Mouse (Mus musculus): ENCODE measurements around the gene Ctsw. TPM values are rescaled to one million over a fixed set of nuclear protein-coding genes. Genes with fewer than 3 reads are reported as not detected.
"Not testable (repeated sequence)": the region's sequence is repeated elsewhere in the genome, so short reads cannot be mapped to it uniquely, and the experiment has no call there.

The Ctsw gene
- polyA plus RNA-seq, 1 experiment from 2014 or later: 3.9 TPM

- H3K4me3 ChIP-seq: no peak overlapping the region
- H3K27me3 ChIP-seq: no peaks in the 10 kb centered on the region
- no peaks in the 10 kb centered on the region for H3K9me3 ChIP-seq
- H3K4me1 ChIP-seq: peaks cover 18% of the 10 kb centered on the region
- no peak overlapping the region for H3K27ac ChIP-seq (replicated peaks)
- H3K36me3 ChIP-seq: peaks cover 58% of the 10 kb centered on the region
- no peak overlapping the region for H3K4me2 ChIP-seq (replicated peaks)
- ATAC-seq (ENCODE audit: low FRiP score, low read depth): no peak
- H3K9ac ChIP-seq (replicated peaks): no peak overlapping the region
- 81% methylated on average over 12 of the region's 12 CpGs for WGBS
Measured at GRCm38 (mm10) chr19:5495353-5496051, 27.2 kb upstream of the Ctsw start.

- no peak overlapping the region for H3K4me3 ChIP-seq
- no peak for ATAC-seq (ENCODE audit: low FRiP score, low read depth)
- 84% methylated on average over 3 of the region's 3 CpGs for WGBS
Measured at GRCm38 (mm10) chr19:5494314-5494713, 26.0 kb upstream of the Ctsw start.

GRCm38 (mm10) chr19:5493301-5493721 is 25.0 kb upstream of the Ctsw start:
- Histone ChIP-seq H3K4me1 (peaks cover 21% of the 10 kb centered on the region), H3K36me3 (peaks cover 58% of the 10 kb centered on the region)
- not testable (repeated sequence) for H3K27me3 ChIP-seq; H3K4me2 ChIP-seq (replicated peaks); H3K4me3 ChIP-seq; H3K27ac ChIP-seq (replicated peaks); H3K9ac ChIP-seq (replicated peaks); ATAC-seq (ENCODE audit: low FRiP score, low read depth); H3K9me3 ChIP-seq
- 67% methylated on average over 9 of the region's 9 CpGs for WGBS

More at GRCm38 (mm10) chr19:5494314-5494713, 26.0 kb upstream of the Ctsw start:
- H3K36me3 ChIP-seq: peaks cover 58% of the 10 kb centered on the region
- no peak overlapping the region for H3K9ac ChIP-seq (replicated peaks)
- H3K27ac ChIP-seq (replicated peaks): no peak overlapping the region
- no peaks in the 10 kb centered on the region for H3K9me3 ChIP-seq
- peaks cover 18% of the 10 kb centered on the region for H3K4me1 ChIP-seq
- no peak overlapping the region for H3K4me2 ChIP-seq (replicated peaks)
- no peaks in the 10 kb centered on the region for H3K27me3 ChIP-seq

- no peaks in the 10 kb centered on the region for H3K27me3 ChIP-seq
- H3K9me3 ChIP-seq: no peaks in the 10 kb centered on the region
- peaks cover 53% of the 10 kb centered on the region for H3K36me3 ChIP-seq
- H3K9ac ChIP-seq (replicated peaks): no peak overlapping the region
- peak overlapping the region; percentile 70 for H3K4me2 ChIP-seq (replicated peaks)
- ATAC-seq (ENCODE audit: low FRiP score, low read depth): no peak
- 85% methylated on average over 4 of the region's 4 CpGs for WGBS
- no peak overlapping the region for H3K27ac ChIP-seq (replicated peaks)
- 0 out of 2 replicates have a peak overlapping the region, but pooled peaks have one; percentile 3 for H3K4me3 ChIP-seq
- H3K4me1 ChIP-seq: peaks cover 22% of the 10 kb centered on the region
Measured at GRCm38 (mm10) chr19:5492641-5493040, 24.3 kb upstream of the Ctsw start.

- H3K4me2 ChIP-seq (replicated peaks): peak overlapping the region; percentile 70
- no peaks in the 10 kb centered on the region for H3K9me3 ChIP-seq
- H3K27me3 ChIP-seq: no peaks in the 10 kb centered on the region
- H3K4me3 ChIP-seq: peak overlapping the region; percentile 90
- ATAC-seq (ENCODE audit: low FRiP score, low read depth): peak; percentile 24
- peaks cover 42% of the 10 kb centered on the region for H3K36me3 ChIP-seq
- peaks cover 31% of the 10 kb centered on the region for H3K4me1 ChIP-seq
- peak overlapping the region; percentile 99 for H3K27ac ChIP-seq (replicated peaks)
- under 1% methylated on average over 54 of the region's 59 CpGs for WGBS
- peak overlapping the region; percentile 98 for H3K9ac ChIP-seq (replicated peaks)
Measured at GRCm38 (mm10) chr19:5490898-5491708, 22.8 kb upstream of the Ctsw start.

- peaks cover 31% of the 10 kb centered on the region for H3K4me1 ChIP-seq
- under 1% methylated on average over 62 of the region's 62 CpGs for WGBS
- ATAC-seq (ENCODE audit: low FRiP score, low read depth): peak; percentile 61
Measured at GRCm38 (mm10) chr19:5490313-5490897, 22.1 kb upstream of the Ctsw start, which contains the start of gene Cfl1. Cfl1 (plus strand) TSS chr19:5490455.

GRCm38 (mm10) chr19:5489721-5490120 is 21.4 kb upstream of the Ctsw start:
- H3K9ac ChIP-seq (replicated peaks); ATAC-seq (ENCODE audit: low FRiP score, low read depth); H3K27me3 ChIP-seq; H3K9me3 ChIP-seq: not testable (repeated sequence)
- peak overlapping the region; percentile 99 for H3K27ac ChIP-seq (replicated peaks)
- H3K36me3 ChIP-seq: peaks cover 44% of the 10 kb centered on the region
- WGBS: 54% methylated on average over 10 of the region's 10 CpGs
- peaks cover 31% of the 10 kb centered on the region for H3K4me1 ChIP-seq
- peak overlapping the region; percentile 70 for H3K4me2 ChIP-seq (replicated peaks)
- peak overlapping the region; percentile 90 for H3K4me3 ChIP-seq

More at GRCm38 (mm10) chr19:5490313-5490897, 22.1 kb upstream of the Ctsw start, which contains the start of gene Cfl1:
- peak within 1 kb of the TSS; percentile 70 for H3K4me2 ChIP-seq (replicated peaks)
- H3K9ac ChIP-seq (replicated peaks): peak within 1 kb of the TSS; percentile 98
- peak within 1 kb of the TSS; percentile 99 for H3K27ac ChIP-seq (replicated peaks)
- peak within 1 kb of the TSS; percentile 90 for H3K4me3 ChIP-seq
- no peaks in the 10 kb centered on the region for H3K9me3 ChIP-seq
- no peaks in the 10 kb centered on the region for H3K27me3 ChIP-seq
- H3K36me3 ChIP-seq: peaks cover 42% of the 10 kb centered on the region

GRCm38 (mm10) chr19:5488878-5489571 is 20.7 kb upstream of the Ctsw start:
- H3K4me2 ChIP-seq (replicated peaks): peak overlapping the region; percentile 67
- WGBS: 0% methylated on average over 26 of the region's 26 CpGs
- H3K9me3 ChIP-seq: no peaks in the 10 kb centered on the region
- peaks cover 31% of the 10 kb centered on the region for H3K4me1 ChIP-seq
- peaks cover 44% of the 10 kb centered on the region for H3K36me3 ChIP-seq
- no peaks in the 10 kb centered on the region for H3K27me3 ChIP-seq
- peak overlapping the region; percentile 53 for H3K4me3 ChIP-seq
- peak overlapping the region; percentile 99 for H3K27ac ChIP-seq (replicated peaks)
- peak overlapping the region; percentile 62 for H3K9ac ChIP-seq (replicated peaks)
- ATAC-seq (ENCODE audit: low FRiP score, low read depth): peak; percentile 80

GRCm38 (mm10) chr19:5487768-5488550 is 19.7 kb upstream of the Ctsw start, which contains the start of gene Mus81:
Mus81 (minus strand) TSS chr19:5488402.
- peaks cover 25% of the 10 kb centered on the region for H3K4me1 ChIP-seq
- peak within 1 kb of the TSS; percentile 67 for H3K4me2 ChIP-seq (replicated peaks)
- peak within 1 kb of the TSS; percentile 99 for H3K27ac ChIP-seq (replicated peaks)
- H3K9me3 ChIP-seq: no peaks in the 10 kb centered on the region
- WGBS: under 1% methylated on average over 39 of the region's 39 CpGs
- peak within 1 kb of the TSS; percentile 62 for H3K9ac ChIP-seq (replicated peaks)
- H3K36me3 ChIP-seq: peaks cover 44% of the 10 kb centered on the region
- ATAC-seq (ENCODE audit: low FRiP score, low read depth): peak; percentile 54
- H3K4me3 ChIP-seq: peak within 1 kb of the TSS; percentile 53
- H3K27me3 ChIP-seq: no peaks in the 10 kb centered on the region

- ATAC-seq (ENCODE audit: low FRiP score, low read depth): no peak
- H3K4me3 ChIP-seq: 0 out of 2 replicates have a peak overlapping the region, but pooled peaks have one; percentile 53
- peak overlapping the region; percentile 67; the same call in 1 of the 2 replicates for H3K4me2 ChIP-seq (replicated peaks)
- peak overlapping the region; percentile 62; the same call in 1 of the 2 replicates for H3K9ac ChIP-seq (replicated peaks)
- H3K27ac ChIP-seq (replicated peaks): no peak overlapping the region
- WGBS: 83% methylated on average over 4 of the region's 4 CpGs
- H3K4me1 ChIP-seq: peaks cover 15% of the 10 kb centered on the region
- H3K27me3 ChIP-seq: no peaks in the 10 kb centered on the region
- H3K36me3 ChIP-seq: peaks cover 45% of the 10 kb centered on the region
- no peaks in the 10 kb centered on the region for H3K9me3 ChIP-seq
Measured at GRCm38 (mm10) chr19:5486771-5487170, 18.5 kb upstream of the Ctsw start.

Data from midbrain, embryonic 12.5 days (tissue).